Mouse (Mus musculus) ES-E14 (cell line): ENCODE data around the gene Tgds. TPM values are rescaled to one million over a fixed set of nuclear protein-coding genes. Genes with fewer than 3 reads are reported as not detected.

Source experiments
- DNase-seq: peaks from one replicate; pipeline ENCODE4 v3.0.0-alpha.2; 2013; ENCODE audit warnings: low read depth, low spot score
- H3K27ac ChIP-seq: 2 replicates; pipeline ENCODE4 v1.5.1; 2012; ENCODE audit warnings: low read depth, mild to moderate bottlenecking, low read length, moderate library complexity, mixed read lengths; ENCODE audit not compliant: poor library complexity, insufficient read depth, severe bottlenecking
- H3K36me3 ChIP-seq: 2 replicates; pipeline ENCODE4 v1.6.1; 2012; ENCODE audit warnings: mild to moderate bottlenecking, low read length, moderate library complexity, mixed read lengths; ENCODE audit not compliant: control insufficient read depth, poor library complexity, insufficient read depth, severe bottlenecking
- H3K4me1 ChIP-seq, 2 experiments: fragments of 150-350 bp in 1 of 2; sonication (generic) in 1 of 2; 2 replicates each; pipeline ENCODE4 v1.6.1; 2012; ENCODE audit warnings: low read length in 2 of 2, mild to moderate bottlenecking in 1 of 2, mixed read lengths in 1 of 2; ENCODE audit not compliant: control insufficient read depth in 2 of 2, insufficient read depth in 2 of 2, poor library complexity in 1 of 2
- H3K4me3 ChIP-seq, 2 experiments: fragments of 150-350 bp in 1 of 2; sonication (generic) in 1 of 2; 2 replicates each; pipeline ENCODE4 v1.5.1; 2012; ENCODE audit warnings: low read length in 2 of 2, low read depth in 1 of 2, mild to moderate bottlenecking in 1 of 2, mixed read lengths in 1 of 2; ENCODE audit not compliant: insufficient read depth in 1 of 2, poor library complexity in 1 of 2, severe bottlenecking in 1 of 2
- H3K9ac ChIP-seq: 2 replicates; pipeline ENCODE4 v1.6.1; 2012; ENCODE audit warnings: low read depth, mild to moderate bottlenecking, low read length, mixed read lengths; ENCODE audit not compliant: poor library complexity, insufficient read depth, severe bottlenecking
- H3K9me3 ChIP-seq: fragments of 150-350 bp; sonication (generic); 2 replicates; pipeline ENCODE4 v1.6.1; 2012; ENCODE audit warnings: low read depth, mild to moderate bottlenecking, low read length; ENCODE audit not compliant: control insufficient read depth, insufficient read depth
- CHD2 ChIP-seq: IDR thresholded peaks from 2 replicates; pipeline ENCODE4 v1.6.1; 2014; ENCODE audit warnings: mild to moderate bottlenecking, low read depth, low read length, inconsistent platforms
- HCFC1 ChIP-seq: IDR thresholded peaks from 2 replicates; pipeline ENCODE4 v1.6.1; 2012; ENCODE audit warnings: low read length, inconsistent platforms, borderline replicate concordance; ENCODE audit not compliant: insufficient read depth
- MAFK ChIP-seq: IDR thresholded peaks from 2 replicates; pipeline ENCODE4 v1.6.1; 2014; ENCODE audit warnings: mild to moderate bottlenecking, low read depth, low read length, inconsistent platforms; ENCODE audit not compliant: insufficient read depth
- ZC3H11A ChIP-seq: IDR thresholded peaks from 2 replicates; pipeline ENCODE4 v1.6.1; 2012; ENCODE audit warnings: low read depth, mild to moderate bottlenecking, inconsistent platforms, low read length, borderline replicate concordance
- ZNF384 ChIP-seq: IDR thresholded peaks from 2 replicates; pipeline ENCODE4 v1.6.1; 2012; ENCODE audit warnings: low read depth, low read length, inconsistent platforms
- in situ Hi-C, 2 experiments: fragments of 600-800 bp; cut with MboI; formaldehyde crosslinking; loops; one replicate each; pipeline ENCODE4 v1.15.1; 2025; ENCODE audit warnings: low sequenced_read_pairs in 2 of 2, inconsistent platforms in 1 of 2; ENCODE audit not compliant: unreplicated experiment in 2 of 2
- total RNA-seq: library from RNA; depleted of rRNA; stranded (reverse); fragments of 300-350 nt; gene quantifications from 2 replicates; pipeline ENCODE4 v1.2.3, GENCODE M21; 2012

Tgds gene
- total RNA-seq, 1 experiment: 3.4 TPM

GRCm38 (mm10) chr14:118131931-118132641, 469 bp downstream of the Tgds start:
- no peak for DNase-seq
- no peak for TF ChIP-seq MAFK
- no peak for TF ChIP-seq ZNF384
- no peak for TF ChIP-seq ZC3H11A
- TF ChIP-seq HCFC1: no peak
- no peak for TF ChIP-seq CHD2
- peaks cover 2% of the 10 kb centered on the region for H3K36me3 ChIP-seq
- peak overlapping the region; percentile 89 to 97 for H3K4me3 ChIP-seq
- in situ Hi-C loops: no loop called here
- H3K9me3 ChIP-seq: no peaks in the 10 kb centered on the region
- H3K9ac ChIP-seq: peak overlapping the region; percentile 80
- H3K4me1 ChIP-seq: peaks cover 0 to 4% of the 10 kb centered on the region in 2 experiments; a peak in 1 of 4 replicates
- H3K27ac ChIP-seq: no peak overlapping the region

DNA sequence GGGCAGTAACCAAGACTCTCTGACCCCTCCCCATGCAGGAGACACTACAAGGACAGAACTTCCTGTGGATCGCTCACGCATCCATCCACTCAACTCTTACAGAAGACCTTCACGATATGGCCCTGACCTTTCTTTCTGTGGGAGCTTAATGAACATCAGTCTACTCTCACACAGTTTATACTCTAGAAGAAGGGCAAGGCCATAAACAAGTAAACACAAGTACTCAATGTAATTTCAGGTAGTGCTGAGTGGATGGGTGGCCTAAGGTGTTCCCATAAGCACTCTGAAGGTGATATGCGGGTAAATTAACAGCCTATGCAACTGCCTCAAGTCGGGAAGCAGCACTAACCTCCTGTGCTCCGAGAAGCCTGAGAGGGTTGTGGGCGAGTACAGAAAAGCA, 1.1 kb downstream of the Tgds start:
- H3K27ac ChIP-seq: no peak overlapping the region
- peak overlapping the region; percentile 42; the same call in 1 of the 2 replicates for H3K9ac ChIP-seq
- in situ Hi-C loops: no loop called here
- H3K9me3 ChIP-seq: no peaks in the 10 kb centered on the region
- DNase-seq: no peak
- H3K4me1 ChIP-seq: peaks cover 0 to 4% of the 10 kb centered on the region in 2 experiments; a peak in 1 of 4 replicates
- H3K36me3 ChIP-seq: peaks cover 2% of the 10 kb centered on the region
- H3K4me3 ChIP-seq: peak overlapping the region; percentile 89 to 97; a peak in 3 of 4 replicates
- TF ChIP-seq ZNF384: no peak
- TF ChIP-seq ZC3H11A: no peak
- TF ChIP-seq CHD2: no peak
- TF ChIP-seq MAFK: no peak
- no peak for TF ChIP-seq HCFC1

GRCm38 (mm10) chr14:118126301-118126700, 6.3 kb downstream of the Tgds start:
- in situ Hi-C loops: no loop called here
- no peak for TF ChIP-seq CHD2
- TF ChIP-seq MAFK: no peak
- no peak for TF ChIP-seq HCFC1
- TF ChIP-seq ZC3H11A: no peak
- no peak for TF ChIP-seq ZNF384
- Histone ChIP-seq H3K36me3 (peaks cover 6% of the 10 kb centered on the region), H3K9ac (no peak overlapping the region), H3K4me3 (no peak overlapping the region), H3K4me1 (no peaks in the 10 kb centered on the region; a peak in 1 of 4 replicates), H3K27ac (no peak overlapping the region), H3K9me3 (no peaks in the 10 kb centered on the region)
- DNase-seq: no peak

- Histone ChIP-seq H3K9me3 (no peaks in the 10 kb centered on the region), H3K4me3 (no peak overlapping the region), H3K36me3 (peaks cover 8% of the 10 kb centered on the region), H3K4me1 (no peaks in the 10 kb centered on the region), H3K9ac (no peak overlapping the region), H3K27ac (no peak overlapping the region)
- DNase-seq: no peak
- in situ Hi-C loops: no loop called here
- TF ChIP-seq HCFC1 (no peak), ZNF384 (no peak), MAFK (no peak), ZC3H11A (no peak), CHD2 (no peak)
These were observed 7.8 kb downstream of the Tgds start for GRCm38 (mm10) chr14:118124771-118125170.
